Mouse (Mus musculus) kidney, adult 2 months (tissue): ENCODE data around the gene Ociad2.

Experiments used
- CTCF ChIP-seq: fragments of 200-500 bp; conservative IDR thresholded peaks from 2 replicates; pipeline ENCODE4 v1.5.1; 2011; ENCODE audit warnings: low read depth, mild to moderate bottlenecking, control low read depth, low read length, moderate library complexity, mixed read lengths; ENCODE audit not compliant: insufficient read depth, insufficient read length
- POLR2A ChIP-seq: fragments of 200-500 bp; IDR thresholded peaks from one replicate; pipeline ENCODE4 v1.6.1; 2011; ENCODE audit warnings: low read depth, low read length, control low read depth

DNA sequence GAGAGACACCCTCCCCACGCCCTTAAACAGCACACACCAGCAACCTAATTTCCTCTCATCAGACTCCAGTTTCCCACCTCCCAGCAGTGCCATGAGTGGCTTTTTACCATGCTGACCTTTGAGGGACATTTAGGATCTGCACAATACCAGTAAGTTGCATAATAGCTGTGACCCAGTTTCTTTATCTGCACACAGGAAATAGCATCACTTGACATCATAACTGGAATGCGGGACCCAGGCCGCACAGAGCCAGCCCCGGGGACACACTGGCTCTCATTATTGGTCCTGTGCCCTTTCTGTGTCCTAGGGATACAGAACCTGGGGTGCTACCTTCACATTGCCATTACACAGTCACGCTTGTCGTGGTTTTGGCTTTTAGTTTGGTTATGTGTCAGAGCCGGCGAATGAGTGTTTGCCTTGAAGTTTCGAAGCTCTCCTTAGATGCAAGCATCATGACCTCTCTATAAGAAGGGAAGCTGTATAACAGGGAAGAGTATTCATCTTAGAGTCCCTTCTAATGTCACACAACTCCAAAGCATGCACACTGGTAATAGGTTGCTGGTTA lies 41.2 kb upstream of the Ociad2 start:
- no peak for TF ChIP-seq POLR2A
- TF ChIP-seq CTCF: no peak
